Mouse (Mus musculus) stomach, embryonic 14.5 days (tissue): ENCODE results near the gene Ndufaf8. TPM values are rescaled to one million over a fixed set of nuclear protein-coding genes. Genes with fewer than 3 reads are reported as not detected.

Experiments used
- ATAC-seq: fragments of 200-750 bp; cut with Nextera tagmentation; 2 replicates; pipeline ENCODE4 v1.8.0; 2017; ENCODE audit warnings: low read depth, moderate TSS enrichment; ENCODE audit not compliant: insufficient number of reproducible peaks, insufficient read depth, low FRiP score
- H3K27ac ChIP-seq: fragments of 300-500 bp; sonication (generic); 2 replicates; pipeline ENCODE4 v1.5.1; 2014; ENCODE audit warnings: mild to moderate bottlenecking, low read length, moderate library complexity, mixed read lengths
- H3K27me3 ChIP-seq: fragments of 300-500 bp; sonication (generic); 2 replicates; pipeline ENCODE4 v1.6.1; 2014; ENCODE audit warnings: low read length, control low read depth, mixed read lengths; ENCODE audit not compliant: control insufficient read depth, insufficient read depth
- H3K36me3 ChIP-seq: fragments of 300-500 bp; sonication (generic); 2 replicates; pipeline ENCODE4 v1.6.1; 2014; ENCODE audit warnings: mild to moderate bottlenecking, control low read depth, low read length, moderate library complexity, mixed read lengths; ENCODE audit not compliant: control insufficient read depth, insufficient read depth
- H3K4me1 ChIP-seq: fragments of 300-500 bp; sonication (generic); 2 replicates; pipeline ENCODE4 v1.6.1; 2014; ENCODE audit warnings: low read length, control low read depth, mixed read lengths; ENCODE audit not compliant: control insufficient read depth, insufficient read depth
- H3K4me2 ChIP-seq: fragments of 300-500 bp; sonication (generic); replicated peaks from 2 replicates; pipeline ENCODE4 v1.6.1; 2014; ENCODE audit warnings: low read depth, low read length, control low read depth
- H3K4me3 ChIP-seq: fragments of 300-500 bp; sonication (generic); 2 replicates; pipeline ENCODE4 v1.5.1; 2014; ENCODE audit warnings: low read depth, low read length, control low read depth
- H3K9ac ChIP-seq: fragments of 300-500 bp; sonication (generic); replicated peaks from 2 replicates; pipeline ENCODE4 v1.6.1; 2014; ENCODE audit warnings: low read depth, mild to moderate bottlenecking, control low read depth, low read length, moderate library complexity, mixed read lengths
- H3K9me3 ChIP-seq: fragments of 300-500 bp; sonication (generic); 2 replicates; pipeline ENCODE4 v1.6.1; 2016; ENCODE audit warnings: low read depth, low read length, control low read depth; ENCODE audit not compliant: control insufficient read depth
- WGBS: fragments of 180-500 bp; shearing (Covaris S2); extraction: QIAGEN DNeasy Blood & Tissue Kit; methylation state at CpG from one replicate; pipeline ENCODE4 v1.1.7; 2014; 5-methylcytosine and 5-hydroxymethylcytosine counted together
- polyA plus RNA-seq: library from polyadenylated mRNA; unstranded; fragments of >200 nt; fragmentation: Nextera tagmentation; extraction: Ambion mirVana; gene quantifications from 2 replicates; pipeline ENCODE4 v1.2.1, GENCODE M21; 2014

Ndufaf8 gene
- polyA plus RNA-seq, 1 experiment from 2014 or later, result 82.6 TPM

DNA sequence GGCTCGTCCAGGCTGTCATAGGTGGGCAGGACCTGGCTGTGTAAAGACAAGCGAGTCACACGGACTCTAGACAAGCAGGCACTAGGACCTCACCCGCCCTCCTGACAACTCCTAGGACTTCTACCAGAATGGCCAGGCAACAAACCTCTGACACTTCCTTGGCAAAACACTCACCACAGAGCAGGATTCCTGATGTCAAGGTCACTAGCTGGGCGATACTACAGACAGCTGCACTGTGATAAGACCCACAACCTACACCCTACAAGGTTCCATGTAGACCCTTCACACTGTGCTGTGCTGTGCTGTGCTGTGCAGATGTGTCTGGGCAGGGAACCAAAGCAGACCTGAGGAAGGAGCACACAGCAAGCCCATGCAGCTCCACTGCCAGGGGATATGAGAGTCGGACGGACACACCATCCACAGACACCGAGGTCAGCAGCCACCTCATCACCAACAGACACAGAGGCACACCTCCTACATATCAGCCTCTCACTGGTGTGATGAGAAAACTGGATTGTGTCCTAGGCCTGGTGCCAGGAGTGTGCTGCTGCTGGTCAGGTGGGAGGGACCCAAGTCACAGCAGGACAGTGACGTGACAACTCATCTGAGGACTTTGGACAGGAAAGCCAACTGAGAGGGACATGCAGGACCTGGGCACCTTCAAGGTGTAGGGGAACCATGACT is 36.3 kb downstream of the Ndufaf8 start:
- Histone ChIP-seq H3K9me3 (no peaks in the 10 kb centered on the region), H3K27me3 (no peaks in the 10 kb centered on the region), H3K27ac (no peak overlapping the region), H3K9ac (no peak overlapping the region), H3K36me3 (peaks cover 22% of the 10 kb centered on the region), H3K4me3 (no peak overlapping the region), H3K4me1 (0 out of 2 replicates have a peak, but pooled peaks cover 14% of the 10 kb centered on the region), H3K4me2 (no peak overlapping the region)
- WGBS, result 88% methylated on average over 9 of the region's 9 CpGs
- no peak for ATAC-seq

DNA sequence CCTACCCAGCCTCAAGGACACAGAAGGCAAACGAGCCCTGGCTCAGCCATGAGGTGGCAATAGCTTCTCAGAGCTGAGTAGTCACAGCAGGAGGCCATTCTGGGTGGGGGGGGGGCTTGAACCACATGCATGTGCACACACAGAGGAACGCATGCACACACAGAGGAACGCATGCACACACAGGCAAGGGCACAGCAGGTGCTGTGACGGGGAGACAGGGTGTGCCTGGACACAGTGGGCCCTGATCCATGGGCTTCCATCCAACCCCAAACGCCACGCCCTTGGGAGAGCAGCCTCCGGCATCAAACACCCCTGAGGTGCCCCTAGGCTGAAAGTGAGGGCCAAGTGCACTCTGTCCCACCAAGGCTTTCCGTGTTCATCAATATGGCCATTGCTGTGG is 37.5 kb downstream of the Ndufaf8 start:
- H3K4me2 ChIP-seq, result no peak overlapping the region
- peak overlapping the region; percentile 48; the same call in 1 of the 2 replicates for H3K27ac ChIP-seq
- 76% methylated on average over 8 of the region's 8 CpGs for WGBS
- no peak for ATAC-seq
- no peak overlapping the region for H3K9ac ChIP-seq
- H3K4me1 ChIP-seq, result 0 out of 2 replicates have a peak, but pooled peaks cover 14% of the 10 kb centered on the region
- H3K36me3 ChIP-seq, result peaks cover 18% of the 10 kb centered on the region
- H3K27me3 ChIP-seq, result no peaks in the 10 kb centered on the region
- H3K9me3 ChIP-seq, result no peaks in the 10 kb centered on the region
- H3K4me3 ChIP-seq, result no peak overlapping the region

DNA sequence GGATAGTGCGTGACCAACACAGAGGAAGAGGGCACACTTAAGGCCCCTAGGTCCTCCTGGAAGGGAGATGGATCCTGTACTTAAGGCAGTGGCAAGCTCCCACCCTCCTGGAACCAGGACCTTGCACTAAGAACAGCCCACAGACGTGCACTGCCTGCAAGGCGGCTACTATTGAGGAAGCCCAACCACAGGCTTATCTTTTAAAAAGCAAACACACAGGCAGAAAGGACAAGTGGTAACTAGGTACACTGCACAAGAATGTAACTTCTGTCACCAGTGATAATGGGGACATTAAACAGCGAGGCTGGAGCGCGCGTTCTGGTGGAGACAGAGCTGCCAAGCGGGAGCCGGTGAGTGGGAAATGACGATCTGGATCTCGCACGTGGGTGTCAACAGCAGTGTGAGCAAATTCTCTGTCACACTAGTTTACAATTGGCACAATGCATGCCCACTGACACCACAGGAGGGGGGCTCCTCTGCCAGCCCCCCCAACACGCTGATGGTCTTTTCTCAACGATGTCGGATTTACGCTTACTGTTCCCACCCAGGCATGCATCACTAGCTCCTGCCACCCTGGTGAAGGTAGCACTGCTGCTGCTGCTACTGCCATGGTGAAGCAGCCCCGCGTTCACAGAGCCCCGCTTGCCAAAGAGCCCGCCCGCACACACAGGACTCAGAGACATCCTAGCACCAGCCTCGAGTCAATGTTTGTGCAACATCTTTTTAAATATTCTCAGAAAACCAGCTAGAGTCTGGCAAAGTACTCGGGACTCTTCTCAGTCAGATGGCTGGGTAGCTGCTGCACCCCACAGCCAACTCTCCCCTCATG is 38.3 kb downstream of the Ndufaf8 start:
- ATAC-seq, result peak; percentile 79
- no peaks in the 10 kb centered on the region for H3K9me3 ChIP-seq
- no peak overlapping the region for H3K9ac ChIP-seq
- H3K4me2 ChIP-seq, result peak overlapping the region; percentile 26
- peak overlapping the region; percentile 55; the same call in 1 of the 2 replicates for H3K27ac ChIP-seq
- no peak overlapping the region for H3K4me3 ChIP-seq
- H3K36me3 ChIP-seq, result peaks cover 16% of the 10 kb centered on the region
- 61% methylated on average over 23 of the region's 23 CpGs for WGBS
- H3K27me3 ChIP-seq, result no peaks in the 10 kb centered on the region
- 0 out of 2 replicates have a peak, but pooled peaks cover 14% of the 10 kb centered on the region for H3K4me1 ChIP-seq

DNA sequence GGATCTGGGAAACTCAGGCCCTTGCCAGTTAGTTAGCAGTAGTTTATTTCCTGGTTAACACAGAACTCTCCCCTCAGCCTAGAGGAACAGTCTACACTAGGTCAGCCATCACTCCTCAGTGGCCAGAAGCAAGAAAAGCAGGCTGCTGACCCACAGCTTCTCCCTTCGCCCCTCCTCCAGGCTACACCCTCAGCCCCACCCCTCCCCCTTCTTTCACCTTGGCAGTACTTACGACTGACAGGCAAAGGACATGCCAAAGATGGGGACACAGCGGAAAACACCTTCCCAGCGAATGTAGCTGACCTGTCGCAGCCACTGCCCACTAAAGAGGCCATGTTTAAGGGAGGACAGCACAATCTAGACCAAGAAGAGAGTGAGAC is 38.9 kb downstream of the Ndufaf8 start:
- no peaks in the 10 kb centered on the region for H3K9me3 ChIP-seq
- no peak overlapping the region for H3K4me3 ChIP-seq
- H3K4me2 ChIP-seq, result no peak overlapping the region
- H3K4me1 ChIP-seq, result 0 out of 2 replicates have a peak, but pooled peaks cover 14% of the 10 kb centered on the region
- 29% methylated on average over 5 of the region's 5 CpGs for WGBS
- peaks cover 15% of the 10 kb centered on the region for H3K36me3 ChIP-seq
- H3K27ac ChIP-seq, result no peak overlapping the region
- H3K27me3 ChIP-seq, result no peaks in the 10 kb centered on the region
- ATAC-seq, result peak; percentile 47; the same call in 1 of the 2 replicates
- no peak overlapping the region for H3K9ac ChIP-seq

DNA sequence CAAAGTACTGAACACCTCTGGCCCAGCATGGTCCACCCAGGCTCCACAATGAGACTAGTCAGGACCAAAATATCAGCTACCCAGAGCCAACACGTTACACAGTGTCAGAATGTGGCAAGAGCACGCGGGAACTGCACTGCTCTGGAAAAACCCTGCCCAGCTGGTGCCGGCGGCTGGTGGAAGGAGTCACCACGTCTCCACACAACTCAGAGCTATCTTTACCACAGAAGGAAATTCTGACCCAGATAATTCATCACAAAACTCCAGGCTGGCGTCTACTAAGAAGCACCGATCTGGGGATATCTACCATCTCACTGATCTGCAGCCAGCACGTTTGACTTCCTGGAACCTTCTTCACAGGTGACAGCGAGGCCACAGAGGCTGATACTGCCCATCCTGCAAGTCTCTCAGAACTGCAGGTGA is 40.6 kb downstream of the Ndufaf8 start:
- no peak overlapping the region for H3K4me2 ChIP-seq
- no peaks in the 10 kb centered on the region for H3K27me3 ChIP-seq
- no peak overlapping the region for H3K9ac ChIP-seq
- peaks cover 12% of the 10 kb centered on the region for H3K36me3 ChIP-seq
- H3K27ac ChIP-seq, result no peak overlapping the region
- ATAC-seq, result no peak
- 79% methylated on average over 10 of the region's 10 CpGs for WGBS
- no peak overlapping the region for H3K4me3 ChIP-seq
- 0 out of 2 replicates have a peak, but pooled peaks cover 20% of the 10 kb centered on the region for H3K4me1 ChIP-seq
- no peaks in the 10 kb centered on the region for H3K9me3 ChIP-seq

DNA sequence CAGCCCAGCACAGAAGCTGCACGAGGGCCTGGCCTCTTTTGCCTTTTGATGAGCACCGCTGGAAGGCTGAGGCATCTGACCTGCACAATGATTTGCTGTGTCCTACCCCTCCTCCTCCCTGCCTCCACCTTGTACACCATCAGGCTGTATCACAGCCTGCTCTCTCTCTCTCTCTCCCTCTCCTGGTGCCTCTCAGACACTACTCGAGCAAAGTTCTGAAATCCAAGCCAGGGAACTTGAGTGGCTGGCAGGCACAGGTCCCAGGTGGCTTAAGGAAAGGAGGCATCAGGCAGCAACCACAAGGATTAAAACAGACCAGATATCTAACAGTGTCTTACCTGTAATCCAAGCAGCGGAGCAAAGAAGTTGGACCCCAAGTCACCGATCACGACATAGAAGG is 41.5 kb downstream of the Ndufaf8 start:
- Histone ChIP-seq H3K9me3 (no peaks in the 10 kb centered on the region), H3K4me1 (0 out of 2 replicates have a peak, but pooled peaks cover 20% of the 10 kb centered on the region), H3K4me2 (no peak overlapping the region), H3K27me3 (no peaks in the 10 kb centered on the region), H3K4me3 (no peak overlapping the region), H3K27ac (no peak overlapping the region), H3K9ac (no peak overlapping the region), H3K36me3 (peaks cover 7% of the 10 kb centered on the region; the same call in 1 of the 2 replicates)
- no peak for ATAC-seq
- 74% methylated on average over 6 of the region's 6 CpGs for WGBS

DNA sequence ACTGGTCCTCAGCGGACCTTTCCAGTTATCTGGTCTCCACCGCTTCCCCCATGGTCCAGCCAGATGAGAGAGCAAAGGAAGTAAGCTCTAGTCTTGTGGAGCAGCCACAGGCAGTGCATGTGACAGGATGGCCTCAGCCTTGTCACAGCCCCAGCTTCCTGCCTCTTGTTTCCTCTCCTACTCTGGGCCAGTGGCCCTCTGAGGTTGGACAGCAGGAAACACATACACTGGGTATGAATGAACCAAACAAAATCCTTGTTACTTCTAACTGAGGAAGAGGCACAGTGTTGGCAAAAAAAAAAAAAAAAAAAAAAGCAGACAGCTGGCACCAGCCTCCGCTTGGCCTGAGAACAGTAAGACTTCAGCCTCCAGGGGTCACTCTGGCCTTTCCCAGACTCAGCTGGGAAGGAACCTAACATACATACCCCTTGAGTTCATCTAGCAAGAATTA is 43.9 kb downstream of the Ndufaf8 start:
- H3K9me3 ChIP-seq, result no peaks in the 10 kb centered on the region
- H3K4me3 ChIP-seq, result no peak overlapping the region
- 73% methylated on average over 3 of the region's 3 CpGs for WGBS
- H3K4me1 ChIP-seq, result 0 out of 2 replicates have a peak, but pooled peaks cover 14% of the 10 kb centered on the region
- H3K27me3 ChIP-seq, result no peaks in the 10 kb centered on the region
- H3K4me2 ChIP-seq, result no peak overlapping the region
- H3K27ac ChIP-seq, result peak overlapping the region; percentile 44; the same call in 1 of the 2 replicates
- peaks cover 4% of the 10 kb centered on the region; the same call in 1 of the 2 replicates for H3K36me3 ChIP-seq
- ATAC-seq, result peak; percentile 60; the same call in 1 of the 2 replicates
- no peak overlapping the region for H3K9ac ChIP-seq

DNA sequence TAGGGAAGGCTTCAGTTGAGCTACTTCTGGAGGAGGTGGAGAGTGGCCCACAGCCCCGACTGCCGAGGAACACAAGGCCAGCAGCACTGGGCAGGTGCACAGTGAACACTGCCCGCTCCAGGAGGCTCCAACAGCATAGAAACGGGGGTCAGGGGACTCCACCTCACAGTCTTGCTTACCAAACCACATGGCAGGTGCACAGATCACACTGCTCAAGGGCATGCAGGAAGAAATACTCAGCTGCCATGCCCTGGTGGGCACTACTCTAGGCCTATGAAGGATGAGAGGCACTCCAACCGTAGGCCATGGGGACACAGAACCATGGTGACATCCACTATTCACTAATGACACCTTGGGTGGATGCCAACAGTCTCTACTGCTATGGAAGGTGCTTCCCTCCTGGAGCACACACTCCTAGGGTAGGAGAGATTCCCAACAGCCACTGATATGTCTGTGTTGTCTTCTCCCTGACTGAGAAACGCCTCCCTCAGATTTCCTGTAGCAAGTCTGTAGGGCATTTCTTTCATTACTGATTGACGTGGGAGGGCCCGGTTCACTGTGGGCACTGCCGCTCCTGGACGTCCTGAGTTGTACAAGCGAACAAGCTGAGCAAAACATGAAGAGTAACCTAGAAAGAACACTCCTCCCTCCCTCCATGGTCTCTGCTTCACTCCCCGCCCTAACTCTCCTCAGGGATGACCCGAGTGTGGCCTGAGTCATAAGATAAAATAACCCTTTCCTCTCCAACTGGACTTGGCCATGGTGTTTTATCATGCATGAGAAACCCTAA is 45.2 kb downstream of the Ndufaf8 start:
- H3K4me1 ChIP-seq, result 0 out of 2 replicates have a peak, but pooled peaks cover 6% of the 10 kb centered on the region

More for the DNA sequence above, 45.2 kb downstream of the Ndufaf8 start:
- Histone ChIP-seq H3K4me3 (no peak overlapping the region), H3K27me3 (no peaks in the 10 kb centered on the region), H3K36me3 (no peaks in the 10 kb centered on the region; the same call in 1 of the 2 replicates), H3K9me3 (no peaks in the 10 kb centered on the region), H3K27ac (no peak overlapping the region; the same call in 1 of the 2 replicates), H3K4me2 (no peak overlapping the region), H3K9ac (no peak overlapping the region)
- WGBS, result 64% methylated on average over 13 of the region's 13 CpGs
- no peak for ATAC-seq
